Mouse (Mus musculus) ZHBTc4 (cell line): ENCODE results near the gene Ugdh.
"Not testable (repeated sequence)": the region's sequence is repeated elsewhere in the genome, so short reads cannot be mapped to it uniquely, and the experiment has no call there.

Experiments used
- DNase-seq: peaks from one replicate; pipeline ENCODE4 v3.0.0-alpha.2; 2011; ENCODE audit warnings: low read depth, low spot score

Ugdh gene

GRCm38 (mm10) chr5:65435806-65436561, at the start of gene Ugdh:
Gene Ugdh (minus strand): TSS chr5:65435949.
- DNase-seq = peak; percentile 99

- no peak for DNase-seq
Observed at GRCm38 (mm10) chr5:65482996-65483395, 47.2 kb upstream of the Ugdh start.

- DNase-seq = no peak
Observed at GRCm38 (mm10) chr5:65480511-65480910, 44.8 kb upstream of the Ugdh start.

- no peak for DNase-seq
Observed at GRCm38 (mm10) chr5:65479681-65480445, 44.1 kb upstream of the Ugdh start.

- DNase-seq = no peak
Observed at GRCm38 (mm10) chr5:65478224-65478623, 42.5 kb upstream of the Ugdh start.

- not testable (repeated sequence) for DNase-seq
Observed at GRCm38 (mm10) chr5:65476739-65477138, 41.0 kb upstream of the Ugdh start.

- no peak for DNase-seq
Observed at GRCm38 (mm10) chr5:65475806-65476205, 40.1 kb upstream of the Ugdh start.

GRCm38 (mm10) chr5:65469766-65470165, 34.0 kb upstream of the Ugdh start:
- no peak for DNase-seq

- DNase-seq = peak; percentile 85
Observed at GRCm38 (mm10) chr5:65466911-65467310, 31.2 kb upstream of the Ugdh start.

GRCm38 (mm10) chr5:65460361-65460760, 24.6 kb upstream of the Ugdh start:
- no peak for DNase-seq

GRCm38 (mm10) chr5:65459454-65459853, 23.7 kb upstream of the Ugdh start:
- no peak for DNase-seq

GRCm38 (mm10) chr5:65457846-65458245, 22.1 kb upstream of the Ugdh start:
- DNase-seq = no peak

- DNase-seq = no peak
Observed at GRCm38 (mm10) chr5:65457086-65457827, 21.5 kb upstream of the Ugdh start.

GRCm38 (mm10) chr5:65454771-65455170, 19.0 kb upstream of the Ugdh start:
- DNase-seq = no peak

GRCm38 (mm10) chr5:65448941-65449340, 13.2 kb upstream of the Ugdh start:
- DNase-seq = peak; percentile 38

- DNase-seq = no peak
Observed at GRCm38 (mm10) chr5:65447826-65448225, 12.1 kb upstream of the Ugdh start.

GRCm38 (mm10) chr5:65446756-65447155, 11.0 kb upstream of the Ugdh start:
- DNase-seq = no peak

- DNase-seq = no peak
Observed at GRCm38 (mm10) chr5:65444981-65445380, 9.2 kb upstream of the Ugdh start.

- DNase-seq = no peak
Observed at GRCm38 (mm10) chr5:65438041-65438440, 2.3 kb upstream of the Ugdh start.

- no peak for DNase-seq
Observed at GRCm38 (mm10) chr5:65435363-65435805, 365 bp downstream of the Ugdh start.

- no peak for DNase-seq
Observed at GRCm38 (mm10) chr5:65434471-65435362, 1.0 kb downstream of the Ugdh start.
